In the genomic region with DNA sequence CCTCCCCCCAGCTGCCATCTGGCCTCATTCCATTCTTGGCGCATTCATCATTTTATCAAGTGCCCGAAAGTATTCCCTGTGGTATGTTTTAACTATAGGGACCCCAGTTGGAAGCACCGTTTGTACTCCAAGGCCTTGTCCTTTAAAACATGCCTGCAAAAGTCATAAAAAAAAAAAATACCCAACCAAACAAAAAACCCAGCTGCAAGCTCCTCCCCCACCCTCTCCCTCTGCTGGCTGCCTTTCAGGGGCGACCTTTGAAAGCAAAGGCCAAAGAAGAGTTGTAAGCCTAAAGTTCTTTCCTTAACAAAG, we compare ENCODE assay signal across 8 mouse cellular contexts. TPM values are rescaled to one million over a fixed set of nuclear protein-coding genes. Genes with fewer than 3 reads are reported as not detected.
DNase-seq lines count a peak whose midpoint lies in the region; ATAC-seq and TF ChIP-seq lines count a peak whose summit lies in the region.

No protein-coding gene starts in this region.

- TF ChIP-seq POLR2A in liver, adult 2 months (IDR thresholded peaks at IDR 0.05; ENCODE audit: extremely low read depth, insufficient read depth, low read length) = no peak

- 0 out of 2 replicates have a peak overlapping the region, but pooled peaks have one; percentile 31 for H3K9ac ChIP-seq in hindbrain, embryonic 15.5 days
- H3K9ac ChIP-seq in liver, adult 2 months (ENCODE audit: low read depth, low read length) = no peak overlapping the region
- peak overlapping the region; percentile 90; the same call in 1 of the 2 replicates for H3K9ac ChIP-seq in neural tube, embryonic 13.5 days

- DNase-seq in CD4-positive, CD25-positive, alpha-beta regulatory T cell, adult 2 months (ENCODE audit: low read depth, low spot score) = peak; percentile 51
- DNase-seq in embryonic facial prominence, embryonic 10.5 days (ENCODE audit: low spot score) = no peak
- DNase-seq in liver, adult 2 months (ENCODE audit: extremely low read depth, low read depth, low spot score) = peak; percentile 76
- no peak for DNase-seq in frontal cortex, postnatal 36 days (ENCODE audit: low spot score in 2 of 2)
- DNase-seq in spleen, postnatal 4 days (ENCODE audit: low spot score in 2 of 2) = no peak

- peaks cover 45% of the 10 kb centered on the region for H3K36me3 ChIP-seq in embryonic facial prominence, embryonic 10.5 days (replicated peaks)
- H3K36me3 ChIP-seq in hindbrain, embryonic 15.5 days = no peaks in the 10 kb centered on the region
- peaks cover 1% of the 10 kb centered on the region; the same call in 1 of the 2 replicates for H3K36me3 ChIP-seq in liver, adult 2 months (ENCODE audit: control insufficient read depth, insufficient read depth, low read length)
- H3K36me3 ChIP-seq in neural tube, embryonic 13.5 days = peaks cover 10% of the 10 kb centered on the region; the same call in 1 of the 2 replicates

- peaks cover 85% of the 10 kb centered on the region for H3K4me1 ChIP-seq in embryonic facial prominence, embryonic 10.5 days
- H3K4me1 ChIP-seq in hindbrain, embryonic 15.5 days (replicated peaks) = peaks cover 38% of the 10 kb centered on the region
- peaks cover 7% of the 10 kb centered on the region for H3K4me1 ChIP-seq in liver, adult 2 months (ENCODE audit: control insufficient read depth, insufficient read depth, low read length)
- H3K4me1 ChIP-seq in neural tube, embryonic 13.5 days (replicated peaks) = peaks cover 69% of the 10 kb centered on the region

- 0 out of 2 replicates have a peak, but pooled peaks have one; percentile 9 for TF ChIP-seq CTCF in liver, adult 2 months (IDR thresholded peaks at IDR 0.05; ENCODE audit: low read depth, low read length)

- H3K79me2 ChIP-seq in liver, adult 2 months (ENCODE audit: control insufficient read depth, insufficient read depth, low read length) = no peaks in the 10 kb centered on the region

- no peaks in the 10 kb centered on the region for H3K9me3 ChIP-seq in embryonic facial prominence, embryonic 10.5 days
- H3K9me3 ChIP-seq in hindbrain, embryonic 15.5 days = no peaks in the 10 kb centered on the region
- H3K9me3 ChIP-seq in neural tube, embryonic 13.5 days = no peaks in the 10 kb centered on the region

- H3K4me3 ChIP-seq in embryonic facial prominence, embryonic 10.5 days = peak overlapping the region; percentile 99
- peak overlapping the region; percentile 79 for H3K4me3 ChIP-seq in hindbrain, embryonic 15.5 days
- peak overlapping the region; percentile 81; the same call in 1 of the 2 replicates for H3K4me3 ChIP-seq in liver, adult 2 months (ENCODE audit: insufficient read depth, low read depth, low read length)
- peak overlapping the region; percentile 90 for H3K4me3 ChIP-seq in neural tube, embryonic 13.5 days

- 1% methylated on average over 4 of the region's 4 CpGs for WGBS in embryonic facial prominence, embryonic 10.5 days
- 2% methylated on average over 4 of the region's 4 CpGs for WGBS in hindbrain, embryonic 15.5 days
- WGBS in liver, adult 2 months = 13% methylated on average over 4 of the region's 4 CpGs
- 3% methylated on average over 4 of the region's 4 CpGs for WGBS in neural tube, embryonic 13.5 days

- peak overlapping the region; percentile 95 for H3K27ac ChIP-seq in embryonic facial prominence, embryonic 10.5 days (replicated peaks)
- H3K27ac ChIP-seq in hindbrain, embryonic 15.5 days (replicated peaks) = 0 out of 2 replicates have a peak overlapping the region, but pooled peaks have one; percentile 16
- H3K27ac ChIP-seq in liver, adult 2 months (replicated peaks; ENCODE audit: insufficient read depth, low read depth, low read length) = no peak overlapping the region
- H3K27ac ChIP-seq in neural tube, embryonic 13.5 days (replicated peaks) = no peak overlapping the region

- 0 out of 2 replicates have a peak, but pooled peaks cover 7% of the 10 kb centered on the region for H3K27me3 ChIP-seq in embryonic facial prominence, embryonic 10.5 days (replicated peaks; ENCODE audit: low read depth, poor library complexity, severe bottlenecking)
- H3K27me3 ChIP-seq in hindbrain, embryonic 15.5 days = no peaks in the 10 kb centered on the region
- no peaks in the 10 kb centered on the region for H3K27me3 ChIP-seq in liver, adult 2 months (ENCODE audit: control insufficient read depth, insufficient read depth, low read length)
- H3K27me3 ChIP-seq in neural tube, embryonic 13.5 days = peaks cover 11% of the 10 kb centered on the region; the same call in 1 of the 2 replicates

- ATAC-seq in CD4-positive, CD25-positive, alpha-beta regulatory T cell, adult 4 months = no peak
- no peak for ATAC-seq in hindbrain, embryonic 15.5 days (ENCODE audit: low FRiP score, low read depth)
- no peak for ATAC-seq in neural tube, embryonic 13.5 days (ENCODE audit: low read depth)

- peak overlapping the region; percentile 91 for H3K4me2 ChIP-seq in hindbrain, embryonic 15.5 days
- peak overlapping the region; percentile 87 for H3K4me2 ChIP-seq in neural tube, embryonic 13.5 days

RNA-seq across cellular contexts. Expression of gene Rasl11b, which starts 1.2 kb away (rescaled TPM):
- 1 to 10 TPM; 3.4 to 5.0 TPM for polyA plus RNA-seq in CD4-positive, CD25-positive, alpha-beta regulatory T cell, adult 4 months (2017; shearing (Covaris generic))
- polyA plus RNA-seq in embryonic facial prominence, embryonic 10.5 days (2016; fragmentation: Nextera tagmentation; extraction: Ambion mirVana) = 46.3 and 58.0 TPM in 2 replicates
- 17.8 and 20.0 TPM in 2 replicates for polyA plus RNA-seq in hindbrain, embryonic 15.5 days (2015; fragmentation: Nextera tagmentation; extraction: Ambion mirVana)
- total RNA-seq in liver, adult 2 months (2014; rRNA removed) = 1.1 TPM in 2 replicates
- polyA plus RNA-seq in liver, adult 2 months (2012; rRNA removed) = 6.6 and 6.8 TPM in 2 replicates
- polyA plus RNA-seq in neural tube, embryonic 13.5 days (2015; fragmentation: Nextera tagmentation; extraction: Ambion mirVana) = 23.6 and 27.8 TPM in 2 replicates

Comparison
In these comparisons a context has a peak if more than half of its experiments do, and no peak if none do; other contexts are left out.
1. DNase-seq: peak in CD4-positive, CD25-positive, alpha-beta regulatory T cell, adult 2 months (single experiment) and liver, adult 2 months (single experiment); none in embryonic facial prominence, embryonic 10.5 days (single experiment), frontal cortex, postnatal 36 days (0 of 2) and spleen, postnatal 4 days (0 of 2).
2. H3K27ac ChIP-seq: peak in embryonic facial prominence, embryonic 10.5 days (single experiment) and hindbrain, embryonic 15.5 days (single experiment); none in liver, adult 2 months (single experiment) and neural tube, embryonic 13.5 days (single experiment).
3. Peak in every context shown above with its lines, with median percentiles within 50 percentile points of each other: H3K4me3 ChIP-seq.